Mouse (Mus musculus): ENCODE results near the gene Alkbh3.

- TF ChIP-seq CTCF (IDR thresholded peaks at IDR 0.05; ENCODE audit: insufficient read depth, low read length) (no peak), POLR2A (IDR thresholded peaks at IDR 0.05; ENCODE audit: borderline replicate concordance, extremely low read depth, low read depth, low read length) (no peak)
Observed at GRCm38 (mm10) chr2:93944099-93944498, 66.5 kb downstream of the Alkbh3 start.

Measured in lung, adult 2 months (tissue).